Mouse (Mus musculus): ENCODE measurements around the gene Vmn1r202. TPM values are rescaled to one million over a fixed set of nuclear protein-coding genes. Genes with fewer than 3 reads are reported as not detected.

Gene Vmn1r202
- 0.15 TPM for total RNA-seq (2023)

DNA sequence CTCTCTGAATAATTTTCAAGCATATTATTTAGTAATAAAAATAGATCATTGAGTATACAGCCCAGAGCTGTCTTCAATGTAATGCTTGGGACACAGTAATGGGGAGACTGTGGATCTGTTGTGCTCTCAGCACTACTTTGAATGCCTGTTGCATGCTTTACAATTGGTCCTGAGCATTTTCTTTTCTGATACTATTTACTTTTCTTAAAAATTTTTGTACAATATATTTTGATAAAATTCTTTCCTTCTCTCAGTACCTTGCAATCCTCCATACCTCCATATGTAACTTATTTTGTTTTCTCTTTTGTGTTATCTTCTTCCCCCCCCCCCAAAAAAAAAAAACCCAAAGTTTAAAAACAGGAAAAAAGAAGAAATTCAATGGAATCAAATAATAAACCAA lies at the start of gene Vmn1r202:
Gene Vmn1r202, minus strand, starts transcription at position 101 of the 400 bp plus-strand sequence.

DNA sequence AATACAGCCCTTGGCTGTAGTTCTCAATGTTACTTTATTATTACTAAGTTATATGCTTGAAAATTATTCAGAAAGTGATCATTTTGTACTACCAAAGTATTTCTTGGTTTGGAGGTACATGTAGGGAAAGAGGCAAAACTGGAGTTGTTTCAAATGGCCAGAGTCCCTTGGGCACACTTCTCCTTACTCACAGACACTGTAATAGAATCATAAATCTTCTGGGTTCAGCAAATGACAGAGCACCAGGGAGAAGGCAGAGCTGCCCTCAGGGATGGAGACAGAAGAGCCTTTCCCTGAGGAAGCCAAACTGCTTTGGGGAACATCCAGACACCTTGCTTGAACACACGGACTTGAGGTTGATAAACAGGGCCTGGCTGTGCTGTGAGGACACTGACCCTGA lies 47.7 kb upstream of the Vmn1r202 start, which contains the start of gene Vmn1r204:
Gene Vmn1r204, plus strand, starts transcription at position 301 of the 400 bp plus-strand sequence.

DNA sequence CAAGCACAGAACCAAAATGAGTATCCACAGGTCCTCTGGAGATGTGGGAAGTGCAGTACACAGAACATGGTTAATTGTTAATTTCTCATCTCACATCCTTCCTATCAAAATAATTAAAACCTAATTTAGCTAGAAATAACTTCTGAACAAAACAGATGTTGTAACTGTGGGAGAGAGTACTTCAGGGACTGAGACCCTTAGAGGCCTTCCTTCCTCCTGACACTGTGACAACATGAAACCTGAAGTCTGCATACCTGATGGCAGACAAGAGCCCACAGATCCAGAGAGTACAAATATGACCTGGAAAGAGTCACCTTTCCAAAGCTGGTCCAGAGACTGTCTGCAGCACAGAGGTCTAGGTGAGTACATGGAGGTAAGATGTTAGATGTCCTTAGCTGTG lies 12.6 kb upstream of the Vmn1r202 start, which contains the start of gene Vmn1r203:
Gene Vmn1r203, plus strand, starts transcription at position 301 of the 400 bp plus-strand sequence.

DNA sequence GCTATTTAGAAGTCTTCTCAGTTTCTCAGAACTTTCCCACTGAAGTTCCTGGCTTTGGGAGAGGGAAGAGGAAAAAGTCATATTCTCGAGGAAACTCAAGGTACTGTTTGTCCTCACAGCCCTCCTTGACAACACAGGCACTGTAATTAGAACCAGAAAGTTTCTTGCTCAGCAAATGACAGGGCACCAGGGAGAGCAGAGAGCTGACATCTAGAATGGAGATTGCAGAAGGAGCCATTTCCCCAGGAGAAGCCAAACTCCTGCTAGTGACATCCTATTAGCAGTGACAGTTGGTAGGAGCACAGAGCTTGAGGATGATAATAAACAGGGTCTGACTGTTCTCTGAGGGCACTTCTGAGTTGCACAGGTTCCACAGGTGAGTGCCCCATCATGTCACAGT lies 33.6 kb downstream of the Vmn1r202 start, which contains the start of gene Vmn1r201:
Gene Vmn1r201, plus strand, starts transcription at position 301 of the 400 bp plus-strand sequence.

Other genes starting within 250 kb of the Vmn1r202 start
- gene Vmn1r195, start 234.9 kb downstream of the Vmn1r202 start, total RNA-seq (2023) = not detected
- gene Vmn1r196, start 215.5 kb downstream of the Vmn1r202 start, total RNA-seq (2023) = not detected
- gene Vmn1r197, start 180.8 kb downstream of the Vmn1r202 start, total RNA-seq (2023) = not detected
- not detected for gene Vmn1r198, start 155.0 kb downstream of the Vmn1r202 start, total RNA-seq (2023)
- gene Vmn1r199, start 125.6 kb downstream of the Vmn1r202 start, total RNA-seq (2023) = not detected
- not detected for gene Vmn1r200, start 115.0 kb downstream of the Vmn1r202 start, total RNA-seq (2023)
- not detected for gene Vmn1r201, start 33.5 kb downstream of the Vmn1r202 start, total RNA-seq (2023)
- not detected for gene Vmn1r203, start 12.7 kb upstream of the Vmn1r202 start, total RNA-seq (2023)
- not detected for gene Vmn1r204, start 47.8 kb upstream of the Vmn1r202 start, total RNA-seq (2023)
- not detected for gene Vmn1r205, start 87.6 kb upstream of the Vmn1r202 start, total RNA-seq (2023)
- gene Vmn1r206, start 118.9 kb upstream of the Vmn1r202 start, total RNA-seq (2023) = not detected
- gene Vmn1r207-ps, start 224.2 kb upstream of the Vmn1r202 start, total RNA-seq (2023) = not detected